Mouse (Mus musculus) fat pad, adult 2 months (tissue): Measurements from ENCODE around the gene Pik3r2.

Source experiments
- DNase-seq: peaks from one replicate; pipeline ENCODE4 v3.0.0-alpha.2; 2011; ENCODE audit warnings: low read depth, low spot score; ENCODE audit errors: extremely low read depth

Gene Pik3r2

GRCm38 (mm10) chr8:70773833-70774232 is 2.7 kb downstream of the Pik3r2 start:
- DNase-seq = no peak

GRCm38 (mm10) chr8:70773410-70773809 is 3.1 kb downstream of the Pik3r2 start:
- no peak for DNase-seq

GRCm38 (mm10) chr8:70772890-70773289 is 3.6 kb downstream of the Pik3r2 start:
- no peak for DNase-seq

GRCm38 (mm10) chr8:70772075-70772474 is 4.4 kb downstream of the Pik3r2 start:
- no peak for DNase-seq

GRCm38 (mm10) chr8:70771217-70771616 is 5.3 kb downstream of the Pik3r2 start:
- no peak for DNase-seq

GRCm38 (mm10) chr8:70770748-70771147 is 5.8 kb downstream of the Pik3r2 start:
- DNase-seq = no peak

GRCm38 (mm10) chr8:70769858-70770257 is 6.7 kb downstream of the Pik3r2 start:
- no peak for DNase-seq

- no peak for DNase-seq
Measured at GRCm38 (mm10) chr8:70769359-70769758, 7.2 kb downstream of the Pik3r2 start.

- DNase-seq = no peak
Measured at GRCm38 (mm10) chr8:70768956-70769355, 7.6 kb downstream of the Pik3r2 start.

GRCm38 (mm10) chr8:70768231-70768776 is 8.2 kb downstream of the Pik3r2 start:
- no peak for DNase-seq

- no peak for DNase-seq
Measured at GRCm38 (mm10) chr8:70767503-70767902, 9.0 kb downstream of the Pik3r2 start.

GRCm38 (mm10) chr8:70766571-70767440 is 9.7 kb downstream of the Pik3r2 start:
- no peak for DNase-seq

- no peak for DNase-seq
Measured at GRCm38 (mm10) chr8:70765838-70766570, 10.5 kb downstream of the Pik3r2 start.

- no peak for DNase-seq
Measured at GRCm38 (mm10) chr8:70765329-70765728, 11.2 kb downstream of the Pik3r2 start.

- no peak for DNase-seq
Measured at GRCm38 (mm10) chr8:70764676-70765075, 11.8 kb downstream of the Pik3r2 start.

GRCm38 (mm10) chr8:70764026-70764425 is 12.5 kb downstream of the Pik3r2 start:
- no peak for DNase-seq

- DNase-seq = no peak
Measured at GRCm38 (mm10) chr8:70763354-70763753, 13.2 kb downstream of the Pik3r2 start.

GRCm38 (mm10) chr8:70762118-70762517 is 14.4 kb downstream of the Pik3r2 start:
- no peak for DNase-seq

- peak; percentile 86 for DNase-seq
Measured at GRCm38 (mm10) chr8:70760775-70761406, 15.6 kb downstream of the Pik3r2 start, which contains the start of gene Mpv17l2. TSS of gene Mpv17l2 (minus strand) at chr8:70760946.

GRCm38 (mm10) chr8:70760350-70760749 is 16.2 kb downstream of the Pik3r2 start:
- DNase-seq = no peak
